Mouse (Mus musculus): ENCODE measurements around the gene Tpgs1.

Tpgs1 gene

GRCm38 (mm10) chr10:79668076-79668475 is 1.1 kb upstream of the Tpgs1 start:
- DNase-seq (ENCODE audit: extremely low read depth, low read depth): no peak

GRCm38 (mm10) chr10:79669576-79670057 is 448 bp downstream of the Tpgs1 start:
- peak; percentile 56 for DNase-seq (ENCODE audit: extremely low read depth, low read depth)

GRCm38 (mm10) chr10:79670071-79670888 is 1.1 kb downstream of the Tpgs1 start:
- no peak for DNase-seq (ENCODE audit: extremely low read depth, low read depth)

- DNase-seq (ENCODE audit: extremely low read depth, low read depth): no peak
Measured at GRCm38 (mm10) chr10:79671396-79672087, 2.4 kb downstream of the Tpgs1 start.

- no peak for DNase-seq (ENCODE audit: extremely low read depth, low read depth)
Measured at GRCm38 (mm10) chr10:79672088-79672455, 2.9 kb downstream of the Tpgs1 start.

GRCm38 (mm10) chr10:79673054-79673453 is 3.9 kb downstream of the Tpgs1 start:
- DNase-seq (ENCODE audit: extremely low read depth, low read depth): no peak

- DNase-seq (ENCODE audit: extremely low read depth, low read depth): no peak
Measured at GRCm38 (mm10) chr10:79675346-79676035, 6.3 kb downstream of the Tpgs1 start.

- DNase-seq (ENCODE audit: extremely low read depth, low read depth): no peak
Measured at GRCm38 (mm10) chr10:79680606-79681495, 11.7 kb downstream of the Tpgs1 start.

GRCm38 (mm10) chr10:79681591-79682245 is 12.5 kb downstream of the Tpgs1 start, which contains the start of gene Cdc34:
TSS of gene Cdc34 (plus strand) at chr10:79682195.
- DNase-seq (ENCODE audit: extremely low read depth, low read depth): peak; percentile 90

- DNase-seq (ENCODE audit: extremely low read depth, low read depth): no peak
Measured at GRCm38 (mm10) chr10:79682551-79682915, 13.4 kb downstream of the Tpgs1 start.

- DNase-seq (ENCODE audit: extremely low read depth, low read depth): no peak
Measured at GRCm38 (mm10) chr10:79682916-79683582, 13.9 kb downstream of the Tpgs1 start.

GRCm38 (mm10) chr10:79683726-79684640 is 14.8 kb downstream of the Tpgs1 start:
- no peak for DNase-seq (ENCODE audit: extremely low read depth, low read depth)

- no peak for DNase-seq (ENCODE audit: extremely low read depth, low read depth)
Measured at GRCm38 (mm10) chr10:79684770-79685600, 15.8 kb downstream of the Tpgs1 start.

GRCm38 (mm10) chr10:79686219-79686618 is 17.1 kb downstream of the Tpgs1 start:
- no peak for DNase-seq (ENCODE audit: extremely low read depth, low read depth)

GRCm38 (mm10) chr10:79686691-79687090 is 17.5 kb downstream of the Tpgs1 start:
- no peak for DNase-seq (ENCODE audit: extremely low read depth, low read depth)

- no peak for DNase-seq (ENCODE audit: extremely low read depth, low read depth)
Measured at GRCm38 (mm10) chr10:79687513-79687912, 18.3 kb downstream of the Tpgs1 start.

GRCm38 (mm10) chr10:79688720-79689119 is 19.6 kb downstream of the Tpgs1 start, which contains the start of gene Gzmm:
TSS of gene Gzmm (plus strand) at chr10:79689020.
- DNase-seq (ENCODE audit: extremely low read depth, low read depth): no peak

- no peak for DNase-seq (ENCODE audit: extremely low read depth, low read depth)
Measured at GRCm38 (mm10) chr10:79689178-79689577, 20.0 kb downstream of the Tpgs1 start.
